Mouse (Mus musculus) midbrain, embryonic 10.5 days (tissue): ENCODE results near the gene Vmn2r94. TPM values are rescaled to one million over a fixed set of nuclear protein-coding genes. Genes with fewer than 3 reads are reported as not detected.

ENCODE experiments used
- DNase-seq: peaks from one replicate; pipeline ENCODE4 v3.0.0-alpha.2; 2017; ENCODE audit warnings: low spot score
- H3K27ac ChIP-seq: fragments of 300-500 bp; sonication (generic); replicated peaks from 2 replicates; pipeline ENCODE4 v1.5.1; 2016; ENCODE audit warnings: mild to moderate bottlenecking
- H3K27me3 ChIP-seq: fragments of 300-500 bp; sonication (generic); 2 replicates; pipeline ENCODE4 v1.6.1; 2016; ENCODE audit warnings: low read depth, mild to moderate bottlenecking; ENCODE audit not compliant: poor library complexity, severe bottlenecking
- H3K36me3 ChIP-seq: fragments of 300-500 bp; sonication (generic); 2 replicates; pipeline ENCODE4 v1.6.1; 2016; ENCODE audit warnings: mild to moderate bottlenecking, moderate library complexity
- H3K4me1 ChIP-seq: fragments of 300-500 bp; sonication (generic); 2 replicates; pipeline ENCODE4 v1.6.1; 2016
- H3K4me3 ChIP-seq: fragments of 300-500 bp; sonication (generic); 2 replicates; pipeline ENCODE4 v1.5.1; 2016; ENCODE audit warnings: mild to moderate bottlenecking, moderate library complexity
- H3K9me3 ChIP-seq: fragments of 300-500 bp; sonication (generic); replicated peaks from 2 replicates; pipeline ENCODE4 v1.6.1; 2016; ENCODE audit warnings: mild to moderate bottlenecking
- WGBS: fragments of 180-500 bp; shearing (Covaris S2); methylation state at CpG from one replicate; pipeline ENCODE4 v1.1.7; 2016; 5-methylcytosine and 5-hydroxymethylcytosine counted together
- polyA plus RNA-seq: library from polyadenylated mRNA; unstranded; fragments of >200 nt; fragmentation: Nextera tagmentation; extraction: Ambion mirVana; gene quantifications from 2 replicates; pipeline ENCODE4 v1.2.1, GENCODE M21; 2016

The Vmn2r94 gene
- polyA plus RNA-seq = not detected in 2 replicates

- H3K27me3 ChIP-seq = no peaks in the 10 kb centered on the region
- peaks cover 16% of the 10 kb centered on the region; the same call in 1 of the 2 replicates for H3K9me3 ChIP-seq
- no peaks in the 10 kb centered on the region for H3K36me3 ChIP-seq
- no peak for DNase-seq
- no peak within 1 kb of the TSS for H3K27ac ChIP-seq
- no peak within 1 kb of the TSS for H3K4me3 ChIP-seq
- no peaks in the 10 kb centered on the region for H3K4me1 ChIP-seq
- 75% methylated on average over 2 of the region's 2 CpGs for WGBS
Measured at GRCm38 (mm10) chr17:18277656-18278055, at the start of gene Vmn2r94. Gene Vmn2r94, minus strand, starts transcription at chr17:18277756.

- Histone ChIP-seq H3K36me3 (no peaks in the 10 kb centered on the region), H3K4me1 (no peaks in the 10 kb centered on the region), H3K27me3 (no peaks in the 10 kb centered on the region), H3K27ac (no peak overlapping the region), H3K4me3 (no peak overlapping the region), H3K9me3 (peaks cover 14% of the 10 kb centered on the region; the same call in 1 of the 2 replicates)
- no peak for DNase-seq
- 92% methylated on average over 2 of the region's 2 CpGs for WGBS
Measured at GRCm38 (mm10) chr17:18323031-18323430, 45.5 kb upstream of the Vmn2r94 start.

DNA sequence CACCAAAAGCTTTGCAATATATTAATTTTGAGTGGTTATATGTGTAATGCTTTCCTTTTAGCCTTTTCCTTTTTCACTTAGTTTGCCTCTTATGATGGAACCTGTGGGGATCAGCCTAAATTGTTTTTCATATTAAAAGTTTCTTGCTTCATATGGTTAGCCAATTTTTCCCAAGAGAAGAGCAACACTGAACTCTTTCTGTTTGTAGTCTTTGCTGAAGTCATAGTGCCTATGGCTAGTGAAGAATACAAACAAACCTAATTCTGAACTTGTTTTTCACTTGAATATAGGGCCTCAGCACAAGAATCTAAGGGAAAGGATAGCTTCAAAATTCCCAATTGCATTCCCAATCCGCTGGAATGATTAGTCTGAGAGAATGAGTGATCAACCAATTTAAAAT lies 20.2 kb upstream of the Vmn2r94 start, which contains the start of gene Vmn2r93:
TSS of gene Vmn2r93 (plus strand) at position 301 of the 400 bp plus-strand sequence.
- Histone ChIP-seq H3K4me3 (no peak within 1 kb of the TSS), H3K27ac (no peak within 1 kb of the TSS), H3K27me3 (no peaks in the 10 kb centered on the region), H3K36me3 (no peaks in the 10 kb centered on the region), H3K9me3 (peaks cover 6% of the 10 kb centered on the region; the same call in 1 of the 2 replicates), H3K4me1 (no peaks in the 10 kb centered on the region)
- no peak for DNase-seq
- WGBS = 70% methylated on average over 1 of the region's 1 CpGs

- 86% methylated on average over 14 of the region's 14 CpGs for WGBS
- no peak overlapping the region for H3K27ac ChIP-seq
- no peak for DNase-seq
- H3K4me1 ChIP-seq = no peaks in the 10 kb centered on the region
- H3K4me3 ChIP-seq = no peak overlapping the region
- no peaks in the 10 kb centered on the region for H3K36me3 ChIP-seq
- peaks cover 21% of the 10 kb centered on the region for H3K9me3 ChIP-seq
- H3K27me3 ChIP-seq = no peaks in the 10 kb centered on the region
Measured at GRCm38 (mm10) chr17:18236931-18237330, 40.6 kb downstream of the Vmn2r94 start.

DNA sequence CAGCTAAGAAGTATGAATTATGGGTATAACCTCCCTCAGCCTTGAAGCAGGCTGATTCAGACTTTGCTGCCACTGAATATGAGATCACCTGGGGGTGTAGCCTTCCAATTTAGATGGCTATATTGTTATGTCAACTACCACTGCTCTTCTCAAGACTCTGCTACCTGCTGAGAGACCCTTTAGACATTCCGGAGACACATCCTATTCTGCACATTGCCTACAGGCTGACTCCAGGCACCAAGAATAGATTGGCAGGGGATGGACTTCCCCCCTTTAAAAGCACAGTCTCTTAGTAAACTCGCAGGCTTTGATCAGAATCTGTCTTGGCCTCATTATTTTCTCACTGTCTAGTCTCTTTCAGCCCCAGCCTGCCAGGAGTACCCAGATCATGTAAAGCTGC lies 45.6 kb downstream of the Vmn2r94 start:
- no peaks in the 10 kb centered on the region for H3K27me3 ChIP-seq
- DNase-seq = no peak
- no peak overlapping the region for H3K27ac ChIP-seq
- peaks cover 12% of the 10 kb centered on the region for H3K9me3 ChIP-seq
- no peaks in the 10 kb centered on the region for H3K4me1 ChIP-seq
- no peak overlapping the region for H3K4me3 ChIP-seq
- no peaks in the 10 kb centered on the region for H3K36me3 ChIP-seq
- 84% methylated on average over 2 of the region's 2 CpGs for WGBS

- Histone ChIP-seq H3K4me3 (no peak overlapping the region), H3K27ac (no peak overlapping the region), H3K27me3 (no peaks in the 10 kb centered on the region), H3K36me3 (no peaks in the 10 kb centered on the region), H3K9me3 (peaks cover 37% of the 10 kb centered on the region), H3K4me1 (no peaks in the 10 kb centered on the region)
- DNase-seq = no peak
Measured at GRCm38 (mm10) chr17:18221300-18221699, 56.3 kb downstream of the Vmn2r94 start.

Other genes with a start within 250 kb of the Vmn2r94 start
- not detected in 2 replicates for gene Vmn2r124, start 228.3 kb downstream of the Vmn2r94 start, polyA plus RNA-seq
- not detected in 2 replicates for gene Vmn2r91, start 192.7 kb downstream of the Vmn2r94 start, polyA plus RNA-seq
- gene Vmn2r92, start 125.9 kb downstream of the Vmn2r94 start, polyA plus RNA-seq = not detected in 2 replicates
- not detected in 2 replicates for gene Vmn2r93, start 20.3 kb upstream of the Vmn2r94 start, polyA plus RNA-seq
- not detected in 2 replicates for gene Vmn2r95, start 146.3 kb upstream of the Vmn2r94 start, polyA plus RNA-seq